Mouse (Mus musculus): ENCODE results near the gene 1700015G11Rik. TPM values are rescaled to one million over a fixed set of nuclear protein-coding genes. Genes with fewer than 3 reads are reported as not detected.

1700015G11Rik gene
- total and polyA plus RNA-seq, 3 experiments: not detected

- TF ChIP-seq TBP (conservative IDR thresholded peaks at IDR 0.05; ENCODE audit: low read depth, low read length) (no peak), ZNF384 (IDR thresholded peaks at IDR 0.05; ENCODE audit: low read depth, low read length) (no peak), MAFK (IDR thresholded peaks at IDR 0.05; ENCODE audit: insufficient replicate concordance, low read length) (no peak), MXI1 (IDR thresholded peaks at IDR 0.05; ENCODE audit: low read depth, low read length) (no peak), IRF4 (IDR thresholded peaks at IDR 0.05; ENCODE audit: low read depth, low read length) (no peak), MAX (IDR thresholded peaks at IDR 0.05; ENCODE audit: low read length) (no peak), EP300 (IDR thresholded peaks at IDR 0.05; ENCODE audit: low read length) (no peak), POLR2A (IDR thresholded peaks at IDR 0.05; ENCODE audit: low read depth, low read length) (no peak), JUN (IDR thresholded peaks at IDR 0.05; ENCODE audit: insufficient read depth, low read depth, low read length) (no peak), BHLHE40 (IDR thresholded peaks at IDR 0.05; ENCODE audit: low read depth, low read length) (no peak), CHD2 (IDR thresholded peaks at IDR 0.05; ENCODE audit: low read length) (no peak), POLR2AphosphoS2 (IDR thresholded peaks at IDR 0.05; ENCODE audit: low read depth, low read length) (no peak), MEF2A (IDR thresholded peaks at IDR 0.05; ENCODE audit: borderline replicate concordance, low read depth, low read length) (no peak)
- H3K79me2 ChIP-seq (replicated peaks; ENCODE audit: control insufficient read depth, extremely low read depth, insufficient read depth, poor library complexity, severe bottlenecking): no peaks in the 10 kb centered on the region
- H3K36me3 ChIP-seq (replicated peaks in 1 of 2; ENCODE audit: control insufficient read depth in 1 of 2, insufficient read depth in 1 of 2, low read length in 1 of 2): no peaks in the 10 kb centered on the region
- DNase-seq (ENCODE audit: extremely low read depth): no peak
- no peak overlapping the region for H3K27ac ChIP-seq (ENCODE audit: insufficient read depth, low read depth)
- H3K4me1 ChIP-seq (ENCODE audit: control insufficient read depth in 1 of 2, insufficient read depth in 2 of 2): no peaks in the 10 kb centered on the region
- H3K9ac ChIP-seq (ENCODE audit: insufficient read depth, low read depth): no peak overlapping the region
- H3K4me2 ChIP-seq (ENCODE audit: insufficient read depth, low read depth, poor library complexity, severe bottlenecking): no peak overlapping the region
- dilution Hi-C loops (cut with MboI; ENCODE audit: extremely low pct_ligation_motif_present, extremely low pct_unique_long_range_greater_than_20kb, low sequenced_read_pairs): no loop called here
- no peaks in the 10 kb centered on the region for H3K27me3 ChIP-seq (replicated peaks)
- H3K9me3 ChIP-seq (replicated peaks; ENCODE audit: low read length): peaks cover 7% of the 10 kb centered on the region
- H3K4me3 ChIP-seq (replicated peaks in 1 of 3; ENCODE audit: low read depth in 2 of 3, low read length in 2 of 3, poor library complexity in 1 of 3): no peak overlapping the region
- in situ Hi-C loops (cut with MboI; ENCODE audit: low pct_ligation_motif_present, low pct_unique_long_range_greater_than_20kb, low sequenced_read_pairs): no loop called here
These were observed 42.4 kb downstream of the 1700015G11Rik start for GRCm38 (mm10) chr7:51973091-51973490.

- H3K9ac ChIP-seq (ENCODE audit: insufficient read depth, low read depth): no peak overlapping the region
- no peak overlapping the region for H3K27ac ChIP-seq (ENCODE audit: insufficient read depth, low read depth)
- in situ Hi-C loops (cut with MboI; ENCODE audit: low pct_ligation_motif_present, low pct_unique_long_range_greater_than_20kb, low sequenced_read_pairs) (no loop called here), dilution Hi-C loops (cut with MboI; ENCODE audit: extremely low pct_ligation_motif_present, extremely low pct_unique_long_range_greater_than_20kb, low sequenced_read_pairs) (no loop called here)
- no peaks in the 10 kb centered on the region for H3K79me2 ChIP-seq (replicated peaks; ENCODE audit: control insufficient read depth, extremely low read depth, insufficient read depth, poor library complexity, severe bottlenecking)
- H3K4me1 ChIP-seq (ENCODE audit: control insufficient read depth in 1 of 2, insufficient read depth in 2 of 2): no peaks in the 10 kb centered on the region
- no peak overlapping the region for H3K4me3 ChIP-seq (replicated peaks in 1 of 3; ENCODE audit: low read depth in 2 of 3, low read length in 2 of 3, poor library complexity in 1 of 3)
- H3K4me2 ChIP-seq (ENCODE audit: insufficient read depth, low read depth, poor library complexity, severe bottlenecking): no peak overlapping the region
- TF ChIP-seq ZC3H11A (IDR thresholded peaks at IDR 0.05; ENCODE audit: low read depth, low read length) (peak; percentile 15; the same call in 1 of the 2 replicates), CHD2 (IDR thresholded peaks at IDR 0.05; ENCODE audit: low read length) (no peak), RAD21 (IDR thresholded peaks at IDR 0.05; ENCODE audit: low read depth, low read length) (peak; percentile 70), EP300 (IDR thresholded peaks at IDR 0.05; ENCODE audit: low read length) (no peak), SMC3 (IDR thresholded peaks at IDR 0.05; ENCODE audit: low read depth, low read length) (peak; percentile 60), MAZ (IDR thresholded peaks at IDR 0.05; ENCODE audit: low read depth, low read length) (no peak), UBTF (IDR thresholded peaks at IDR 0.05; ENCODE audit: low read depth, low read length) (no peak), NELFE (IDR thresholded peaks at IDR 0.05; ENCODE audit: low read depth, low read length) (no peak), SIN3A (IDR thresholded peaks at IDR 0.05; ENCODE audit: low read length) (no peak), USF2 (conservative IDR thresholded peaks at IDR 0.05; ENCODE audit: low read depth, low read length) (no peak), RCOR1 (conservative IDR thresholded peaks at IDR 0.05; ENCODE audit: low read depth, low read length) (no peak), CTCF (conservative IDR thresholded peaks at IDR 0.05 in 1 of 2, IDR thresholded peaks at IDR 0.05 in 1 of 2; ENCODE audit: low read depth in 2 of 2, low read length in 2 of 2) (peak; percentile 35 to 69), ZNF384 (IDR thresholded peaks at IDR 0.05; ENCODE audit: low read depth, low read length) (no peak), IRF4 (IDR thresholded peaks at IDR 0.05; ENCODE audit: low read depth, low read length) (no peak)
- H3K36me3 ChIP-seq (replicated peaks in 1 of 2; ENCODE audit: control insufficient read depth in 1 of 2, insufficient read depth in 1 of 2, low read length in 1 of 2): no peaks in the 10 kb centered on the region
- H3K27me3 ChIP-seq (replicated peaks): no peaks in the 10 kb centered on the region
- H3K9me3 ChIP-seq (replicated peaks; ENCODE audit: low read length): peaks cover 7% of the 10 kb centered on the region
- DNase-seq (ENCODE audit: extremely low read depth): peak; percentile 43
These were observed 43.2 kb downstream of the 1700015G11Rik start for GRCm38 (mm10) chr7:51972252-51972855.
